21 mouse cellular contexts compared by ENCODE assay signal in genomic region chr1:73997341-73997740, GRCm38 (mm10).
A peak's percentile ranks its signal among the peaks of the same experiment; 100 is the strongest.
DNase-seq lines count a peak whose midpoint lies in the region; ATAC-seq and TF ChIP-seq lines count a peak whose summit lies in the region.
"Had no signal": no experiment of that assay in that cellular context is flagged by ENCODE, and none has a peak within 500 bp of the region (broad histone marks: within the 10 kb centered on the region; RNA-seq: fewer than 3 reads in every experiment).

No protein-coding gene starts in this region.

- ATAC-seq in heart, embryonic 14.5 days (ENCODE audit: insufficient number of reproducible peaks, insufficient read depth, low FRiP score, low read depth) = no peak
- ATAC-seq in lung, embryonic 15.5 days (ENCODE audit: borderline replicate concordance, extremely low read depth, low FRiP score, low TSS enrichment) = no peak
- ATAC-seq in forebrain, embryonic 11.5 days (replicated peaks; ENCODE audit: low FRiP score) = no peak
- ATAC-seq: forebrain, embryonic 13.5 days; inflammation-experienced regulatory T-cells, adult 6 months; midbrain, embryonic 16.5 days had no signal

- H3K27ac ChIP-seq in heart, embryonic 14.5 days (replicated peaks in 1 of 2; ENCODE audit: control insufficient read depth in 1 of 2, insufficient read depth in 1 of 2, low read depth in 2 of 2, low read length in 2 of 2) = peak overlapping the region; percentile 50 to 94
- H3K27ac ChIP-seq in lung, embryonic 15.5 days = peak overlapping the region; percentile 96
- H3K27ac ChIP-seq in embryonic fibroblast, embryonic 13.5 days (ENCODE audit: insufficient read depth, low read length) = peak overlapping the region; percentile 77
- H3K27ac ChIP-seq in forebrain, embryonic 11.5 days (ENCODE audit: low read depth, low read length) = no peak overlapping the region
- H3K27ac ChIP-seq: forebrain, embryonic 13.5 days; hindbrain, embryonic 13.5 days; liver, embryonic 15.5 days had no signal

- peak overlapping the region; percentile 59; the same call in 1 of the 2 replicates for H3K9ac ChIP-seq in heart, embryonic 14.5 days (ENCODE audit: low read length)
- H3K9ac ChIP-seq in lung, embryonic 15.5 days = no peak overlapping the region
- no peak overlapping the region for H3K9ac ChIP-seq in forebrain, embryonic 11.5 days (ENCODE audit: low read length)
- H3K9ac ChIP-seq: forebrain, embryonic 13.5 days; hindbrain, embryonic 13.5 days; limb, embryonic 15.5 days; liver, embryonic 15.5 days had no signal

- H3K9me3 ChIP-seq in heart, embryonic 14.5 days (ENCODE audit: control insufficient read depth, low read length) = no peaks in the 10 kb centered on the region
- no peaks in the 10 kb centered on the region for H3K9me3 ChIP-seq in lung, embryonic 15.5 days
- H3K9me3 ChIP-seq in forebrain, embryonic 11.5 days (ENCODE audit: control insufficient read depth, low read length) = no peaks in the 10 kb centered on the region
- H3K9me3 ChIP-seq: embryonic facial prominence, embryonic 10.5 days; forebrain, embryonic 13.5 days; G1E; hindbrain, embryonic 13.5 days; limb, embryonic 15.5 days; liver, embryonic 15.5 days had no signal

- H3K4me3 ChIP-seq in heart, embryonic 14.5 days (ENCODE audit: control insufficient read depth in 1 of 2, insufficient read depth in 1 of 2, low read depth in 1 of 2, low read length in 2 of 2) = no peak overlapping the region
- peak overlapping the region; percentile 37 for H3K4me3 ChIP-seq in lung, embryonic 15.5 days
- H3K4me3 ChIP-seq in embryonic fibroblast, embryonic 13.5 days (ENCODE audit: insufficient read depth, low read length) = no peak overlapping the region
- no peak overlapping the region for H3K4me3 ChIP-seq in forebrain, embryonic 11.5 days (ENCODE audit: low read depth, low read length)
- H3K4me3 ChIP-seq: embryonic facial prominence, embryonic 10.5 days; forebrain, embryonic 13.5 days; hindbrain, embryonic 13.5 days; limb, embryonic 15.5 days; liver, embryonic 15.5 days had no signal

- H3K27me3 ChIP-seq in heart, embryonic 14.5 days (ENCODE audit: control insufficient read depth, insufficient read depth, low read length) = no peaks in the 10 kb centered on the region
- no peaks in the 10 kb centered on the region for H3K27me3 ChIP-seq in lung, embryonic 15.5 days
- H3K27me3 ChIP-seq in forebrain, embryonic 11.5 days (ENCODE audit: control insufficient read depth, insufficient read depth, low read length) = no peaks in the 10 kb centered on the region
- H3K27me3 ChIP-seq: forebrain, embryonic 13.5 days; hindbrain, embryonic 13.5 days; limb, embryonic 15.5 days; liver, embryonic 15.5 days had no signal

- 76% methylated on average over 6 of the region's 6 CpGs for whole genome bisulfite sequencing in heart, embryonic 14.5 days
- 76% methylated on average over 6 of the region's 6 CpGs for WGBS in lung, embryonic 15.5 days
- WGBS in forebrain, embryonic 11.5 days = 89% methylated on average over 6 of the region's 6 CpGs

- no peak for TF ChIP-seq POLR2A in embryonic fibroblast, embryonic 13.5 days (IDR thresholded peaks at IDR 0.05; ENCODE audit: low read depth, low read length)

- no peak overlapping the region for H3K4me2 ChIP-seq in heart, embryonic 14.5 days (ENCODE audit: low read length)
- peak overlapping the region; percentile 47 for H3K4me2 ChIP-seq in lung, embryonic 15.5 days
- no peak overlapping the region for H3K4me2 ChIP-seq in forebrain, embryonic 11.5 days (ENCODE audit: low read depth, low read length, severe bottlenecking)
- H3K4me2 ChIP-seq: forebrain, embryonic 13.5 days; hindbrain, embryonic 13.5 days; limb, embryonic 15.5 days had no signal

- TF ChIP-seq CTCF in embryonic fibroblast, embryonic 13.5 days (IDR thresholded peaks at IDR 0.05; ENCODE audit: borderline replicate concordance, insufficient read depth, low read length) = no peak

- DNase-seq in adrenal gland, postnatal 36 days = peak; percentile 49 to 61
- no peak for DNase-seq in adrenal gland, adult 8-10 months
- no peak for DNase-seq in heart, adult 18-20 months
- DNase-seq in lung, adult 18-20 months = no peak
- DNase-seq in forebrain, embryonic 11.5 days (ENCODE audit: low spot score) = no peak
- DNase-seq: cerebellum, adult 9-10 months; kidney, adult 9 months; right cerebral cortex, postnatal 14 days; spleen, adult 18-20 months; thymus, postnatal 25 days had no signal

- peaks cover 56% of the 10 kb centered on the region for H3K36me3 ChIP-seq in heart, embryonic 14.5 days (ENCODE audit: control insufficient read depth, insufficient read depth, low read length)
- peaks cover 15% of the 10 kb centered on the region; the same call in 1 of the 2 replicates for H3K36me3 ChIP-seq in lung, embryonic 15.5 days
- H3K36me3 ChIP-seq in forebrain, embryonic 11.5 days (ENCODE audit: control insufficient read depth, insufficient read depth, low read length) = no peaks in the 10 kb centered on the region
- H3K36me3 ChIP-seq: G1E; hindbrain, embryonic 13.5 days had no signal

- H3K4me1 ChIP-seq in heart, embryonic 14.5 days (ENCODE audit: control insufficient read depth in 2 of 2, insufficient read depth in 2 of 2, low read length in 2 of 2) = peaks cover 73 to 83% of the 10 kb centered on the region in 2 experiments
- H3K4me1 ChIP-seq in lung, embryonic 15.5 days = peaks cover 92% of the 10 kb centered on the region
- peaks cover 44% of the 10 kb centered on the region for H3K4me1 ChIP-seq in embryonic fibroblast, embryonic 13.5 days (ENCODE audit: control insufficient read depth, insufficient read depth, low read length)
- H3K4me1 ChIP-seq in forebrain, embryonic 11.5 days (replicated peaks; ENCODE audit: control insufficient read depth, insufficient read depth, low read length) = peaks cover 7% of the 10 kb centered on the region

Comparison
In these comparisons a context has a peak if more than half of its experiments do, and no peak if none do; other contexts are left out.
1. DNase-seq: peak in adrenal gland, postnatal 36 days (2 of 2); none in adrenal gland, adult 8-10 months (single experiment), heart, adult 18-20 months (0 of 2), lung, adult 18-20 months (0 of 2) and forebrain, embryonic 11.5 days (single experiment).